Mouse (Mus musculus): ENCODE data around the gene Actc1. TPM values are rescaled to one million over a fixed set of nuclear protein-coding genes. Genes with fewer than 3 reads are reported as not detected.

Actc1 gene
- total RNA-seq (2014; rRNA removed) = 0.46 and 1.4 TPM in 2 replicates
- 0.17 and 0.19 TPM in 2 replicates for polyA plus RNA-seq (2015; fragmentation: Nextera tagmentation; extraction: Ambion mirVana)

- Histone ChIP-seq H3K27me3 (ENCODE audit: insufficient read depth, low read length) (no peaks in the 10 kb centered on the region), H3K27ac (ENCODE audit: low read depth, low read length) (no peak within 1 kb of the TSS), H3K4me3 (ENCODE audit: low read depth, low read length) (no peak within 1 kb of the TSS), H3K4me1 (ENCODE audit: insufficient read depth) (no peaks in the 10 kb centered on the region), H3K4me2 (ENCODE audit: low read depth) (no peak within 1 kb of the TSS), H3K36me3 (ENCODE audit: insufficient read depth) (no peaks in the 10 kb centered on the region), H3K9me3 (ENCODE audit: low read length) (no peaks in the 10 kb centered on the region), H3K9ac (no peak within 1 kb of the TSS)
- DNase-seq (no peak), ATAC-seq (no peak)
- TF ChIP-seq CTCF (IDR thresholded peaks at IDR 0.05; ENCODE audit: low read depth) = no peak
- WGBS = 54% methylated on average over 14 of the region's 14 CpGs
These were observed at the start of gene Actc1 for GRCm38 (mm10) chr2:114052696-114053598. Actc1 (minus strand) TSS chr2:114053548.

GRCm38 (mm10) chr2:114102471-114102870, 49.1 kb upstream of the Actc1 start:
- Histone ChIP-seq H3K4me2 (ENCODE audit: low read depth) (no peak overlapping the region), H3K27me3 (ENCODE audit: insufficient read depth, low read length) (no peaks in the 10 kb centered on the region), H3K9me3 (ENCODE audit: low read length) (no peaks in the 10 kb centered on the region), H3K9ac (no peak overlapping the region), H3K4me1 (ENCODE audit: insufficient read depth) (no peaks in the 10 kb centered on the region), H3K36me3 (ENCODE audit: insufficient read depth) (peaks cover 71% of the 10 kb centered on the region), H3K27ac (ENCODE audit: low read depth, low read length) (no peak overlapping the region), H3K4me3 (ENCODE audit: low read depth, low read length) (no peak overlapping the region)
- no peak for TF ChIP-seq CTCF (IDR thresholded peaks at IDR 0.05; ENCODE audit: low read depth)
- ATAC-seq (no peak), DNase-seq (no peak)
- 87% methylated on average over 3 of the region's 3 CpGs for WGBS

GRCm38 (mm10) chr2:114100834-114101233, 47.5 kb upstream of the Actc1 start:
- H3K4me3 ChIP-seq (ENCODE audit: low read depth, low read length) = no peak overlapping the region
- no peaks in the 10 kb centered on the region for H3K27me3 ChIP-seq (ENCODE audit: insufficient read depth, low read length)
- ATAC-seq (no peak), DNase-seq (no peak)
- no peak for TF ChIP-seq CTCF (IDR thresholded peaks at IDR 0.05; ENCODE audit: low read depth)
- H3K27ac ChIP-seq (ENCODE audit: low read depth, low read length) = no peak overlapping the region
- 94% methylated on average over 9 of the region's 9 CpGs for WGBS
- H3K9me3 ChIP-seq (ENCODE audit: low read length) = no peaks in the 10 kb centered on the region
- peaks cover 59% of the 10 kb centered on the region for H3K36me3 ChIP-seq (ENCODE audit: insufficient read depth)
- H3K9ac ChIP-seq = no peak overlapping the region
- no peak overlapping the region for H3K4me2 ChIP-seq (ENCODE audit: low read depth)
- H3K4me1 ChIP-seq (ENCODE audit: insufficient read depth) = no peaks in the 10 kb centered on the region

- H3K36me3 ChIP-seq (ENCODE audit: insufficient read depth) = peaks cover 50% of the 10 kb centered on the region
- 88% methylated on average over 3 of the region's 3 CpGs for WGBS
- no peak for ATAC-seq
These were observed 46.5 kb upstream of the Actc1 start for GRCm38 (mm10) chr2:114099816-114100215.

GRCm38 (mm10) chr2:114099109-114099508, 45.8 kb upstream of the Actc1 start:
- 97% methylated on average over 5 of the region's 5 CpGs for WGBS

More at GRCm38 (mm10) chr2:114099816-114100215, 46.5 kb upstream of the Actc1 start:
- Histone ChIP-seq H3K4me1 (ENCODE audit: insufficient read depth) (no peaks in the 10 kb centered on the region), H3K9me3 (ENCODE audit: low read length) (no peaks in the 10 kb centered on the region), H3K27me3 (ENCODE audit: insufficient read depth, low read length) (no peaks in the 10 kb centered on the region), H3K4me3 (ENCODE audit: low read depth, low read length) (no peak overlapping the region), H3K4me2 (ENCODE audit: low read depth) (no peak overlapping the region), H3K9ac (no peak overlapping the region), H3K27ac (ENCODE audit: low read depth, low read length) (no peak overlapping the region)
- no peak for TF ChIP-seq CTCF (IDR thresholded peaks at IDR 0.05; ENCODE audit: low read depth)
- DNase-seq = no peak

GRCm38 (mm10) chr2:114097627-114098026, 44.3 kb upstream of the Actc1 start:
- H3K4me3 ChIP-seq (ENCODE audit: low read depth, low read length) = no peak overlapping the region
- no peaks in the 10 kb centered on the region for H3K4me1 ChIP-seq (ENCODE audit: insufficient read depth)
- H3K4me2 ChIP-seq (ENCODE audit: low read depth) = no peak overlapping the region
- no peaks in the 10 kb centered on the region for H3K9me3 ChIP-seq (ENCODE audit: low read length)
- peaks cover 32% of the 10 kb centered on the region for H3K36me3 ChIP-seq (ENCODE audit: insufficient read depth)
- H3K27me3 ChIP-seq (ENCODE audit: insufficient read depth, low read length) = no peaks in the 10 kb centered on the region
- H3K9ac ChIP-seq = no peak overlapping the region
- ATAC-seq = no peak
- DNase-seq = no peak
- WGBS = 94% methylated on average over 4 of the region's 4 CpGs
- H3K27ac ChIP-seq (ENCODE audit: low read depth, low read length) = no peak overlapping the region
- no peak for TF ChIP-seq CTCF (IDR thresholded peaks at IDR 0.05; ENCODE audit: low read depth)

More at GRCm38 (mm10) chr2:114099109-114099508, 45.8 kb upstream of the Actc1 start:
- Histone ChIP-seq H3K4me3 (ENCODE audit: low read depth, low read length) (no peak overlapping the region), H3K27me3 (ENCODE audit: insufficient read depth, low read length) (no peaks in the 10 kb centered on the region), H3K27ac (ENCODE audit: low read depth, low read length) (no peak overlapping the region), H3K4me1 (ENCODE audit: insufficient read depth) (no peaks in the 10 kb centered on the region), H3K4me2 (ENCODE audit: low read depth) (no peak overlapping the region), H3K9me3 (ENCODE audit: low read length) (no peaks in the 10 kb centered on the region), H3K36me3 (ENCODE audit: insufficient read depth) (peaks cover 44% of the 10 kb centered on the region), H3K9ac (no peak overlapping the region)
- no peak for DNase-seq
- ATAC-seq = no peak
- no peak for TF ChIP-seq CTCF (IDR thresholded peaks at IDR 0.05; ENCODE audit: low read depth)

GRCm38 (mm10) chr2:114096570-114096969, 43.2 kb upstream of the Actc1 start:
- H3K27ac ChIP-seq (ENCODE audit: low read depth, low read length) = no peak overlapping the region
- peaks cover 24% of the 10 kb centered on the region for H3K36me3 ChIP-seq (ENCODE audit: insufficient read depth)
- H3K9me3 ChIP-seq (ENCODE audit: low read length) = no peaks in the 10 kb centered on the region
- no peak overlapping the region for H3K9ac ChIP-seq
- no peaks in the 10 kb centered on the region for H3K27me3 ChIP-seq (ENCODE audit: insufficient read depth, low read length)
- H3K4me2 ChIP-seq (ENCODE audit: low read depth) = no peak overlapping the region
- 71% methylated on average over 1 of the region's 1 CpGs for WGBS
- ATAC-seq (no peak), DNase-seq (no peak)
- TF ChIP-seq CTCF (IDR thresholded peaks at IDR 0.05; ENCODE audit: low read depth) = no peak
- no peaks in the 10 kb centered on the region for H3K4me1 ChIP-seq (ENCODE audit: insufficient read depth)
- H3K4me3 ChIP-seq (ENCODE audit: low read depth, low read length) = no peak overlapping the region
